Mouse (Mus musculus): Measurements from ENCODE around the gene Ndufs1. TPM values are rescaled to one million over a fixed set of nuclear protein-coding genes. Genes with fewer than 3 reads are reported as not detected.

The Ndufs1 gene
- 67.8 and 77.8 TPM in 2 replicates for polyA plus RNA-seq (2012; rRNA removed; ENCODE audit: low replicate concordance)

GRCm38 (mm10) chr1:63176604-63177421 is at the start of gene Ndufs1, which contains the start of gene Eef1b2:
Gene Ndufs1, minus strand, starts transcription at chr1:63176833.
Gene Eef1b2, plus strand, starts transcription at chr1:63176825.

GRCm38 (mm10) chr1:63214271-63214558 is 37.6 kb upstream of the Ndufs1 start, which contains the start of gene Gpr1:
Gene Gpr1, minus strand, starts transcription at chr1:63214543.

GRCm38 (mm10) chr1:63114136-63114781 is 62.4 kb downstream of the Ndufs1 start, which contains the start of gene Ino80d:
Gene Ino80d, minus strand, starts transcription at chr1:63114667.

Other genes with a start within 250 kb of the Ndufs1 start
- 7.9 and 12.2 TPM in 2 replicates for gene Ino80d, start 62.2 kb downstream of the Ndufs1 start, polyA plus RNA-seq (2012; rRNA removed; ENCODE audit: low replicate concordance)
- gene Eef1b2, start within 50 bp of the Ndufs1 start, polyA plus RNA-seq (2012; rRNA removed; ENCODE audit: low replicate concordance), result 270 and 492 TPM in 2 replicates
- gene Gpr1, start 37.7 kb upstream of the Ndufs1 start, polyA plus RNA-seq (2012; rRNA removed; ENCODE audit: low replicate concordance), result 1.5 and 3.3 TPM in 2 replicates
- 0.06 and 0.22 TPM in 2 replicates for gene Zdbf2, start 96.4 kb upstream of the Ndufs1 start, polyA plus RNA-seq (2012; rRNA removed; ENCODE audit: low replicate concordance)

All from subcutaneous adipose tissue, adult 2 months (tissue).